Mouse (Mus musculus) midbrain, embryonic 10.5 days (tissue): Measurements from ENCODE around the gene Dedd. TPM values are rescaled to one million over a fixed set of nuclear protein-coding genes. Genes with fewer than 3 reads are reported as not detected.
"Not testable (repeated sequence)": the region's sequence is repeated elsewhere in the genome, so short reads cannot be mapped to it uniquely, and the experiment has no call there.

ENCODE experiments used
- DNase-seq: peaks from one replicate; pipeline ENCODE4 v3.0.0-alpha.2; 2017; ENCODE audit warnings: low spot score
- H3K27ac ChIP-seq: fragments of 300-500 bp; sonication (generic); replicated peaks from 2 replicates; pipeline ENCODE4 v1.5.1; 2016; ENCODE audit warnings: mild to moderate bottlenecking
- H3K27me3 ChIP-seq: fragments of 300-500 bp; sonication (generic); 2 replicates; pipeline ENCODE4 v1.6.1; 2016; ENCODE audit warnings: low read depth, mild to moderate bottlenecking; ENCODE audit not compliant: poor library complexity, severe bottlenecking
- H3K36me3 ChIP-seq: fragments of 300-500 bp; sonication (generic); 2 replicates; pipeline ENCODE4 v1.6.1; 2016; ENCODE audit warnings: mild to moderate bottlenecking, moderate library complexity
- H3K4me1 ChIP-seq: fragments of 300-500 bp; sonication (generic); 2 replicates; pipeline ENCODE4 v1.6.1; 2016
- H3K4me3 ChIP-seq: fragments of 300-500 bp; sonication (generic); 2 replicates; pipeline ENCODE4 v1.5.1; 2016; ENCODE audit warnings: mild to moderate bottlenecking, moderate library complexity
- H3K9me3 ChIP-seq: fragments of 300-500 bp; sonication (generic); replicated peaks from 2 replicates; pipeline ENCODE4 v1.6.1; 2016; ENCODE audit warnings: mild to moderate bottlenecking
- WGBS: fragments of 180-500 bp; shearing (Covaris S2); methylation state at CpG from one replicate; pipeline ENCODE4 v1.1.7; 2016; 5-methylcytosine and 5-hydroxymethylcytosine counted together
- polyA plus RNA-seq: library from polyadenylated mRNA; unstranded; fragments of >200 nt; fragmentation: Nextera tagmentation; extraction: Ambion mirVana; gene quantifications from 2 replicates; pipeline ENCODE4 v1.2.1, GENCODE M21; 2016

Gene Dedd
- polyA plus RNA-seq, 1 experiment from 2014 or later: 48.9 TPM

- under 1% methylated on average over 49 of the region's 49 CpGs for WGBS
These were observed 41.5 kb upstream of the Dedd start, which contains the start of gene Usp21 for GRCm38 (mm10) chr1:171287136-171288081. Usp21 (minus strand) TSS chr1:171287991.

GRCm38 (mm10) chr1:171288328-171288727 lies 40.6 kb upstream of the Dedd start:
- 70% methylated on average over 4 of the region's 4 CpGs for WGBS
- peak overlapping the region; percentile 98 for H3K4me3 ChIP-seq

More at GRCm38 (mm10) chr1:171287136-171288081, 41.5 kb upstream of the Dedd start, which contains the start of gene Usp21:
- H3K4me1 ChIP-seq: peaks cover 32% of the 10 kb centered on the region
- peaks cover 64% of the 10 kb centered on the region for H3K36me3 ChIP-seq
- H3K9me3 ChIP-seq: no peaks in the 10 kb centered on the region
- peak; percentile 95 for DNase-seq
- peak within 1 kb of the TSS; percentile 100 for H3K27ac ChIP-seq
- H3K27me3 ChIP-seq: no peaks in the 10 kb centered on the region
- H3K4me3 ChIP-seq: peak within 1 kb of the TSS; percentile 98

GRCm38 (mm10) chr1:171293351-171293750 lies 35.6 kb upstream of the Dedd start:
- H3K4me3 ChIP-seq: peak overlapping the region; percentile 72
- peaks cover 19% of the 10 kb centered on the region for H3K36me3 ChIP-seq
- H3K9me3 ChIP-seq: no peaks in the 10 kb centered on the region
- no peak for DNase-seq
- peaks cover 15% of the 10 kb centered on the region for H3K4me1 ChIP-seq
- H3K27me3 ChIP-seq: peaks cover 30% of the 10 kb centered on the region
- 95% methylated on average over 3 of the region's 3 CpGs for WGBS
- H3K27ac ChIP-seq: no peak overlapping the region

More at GRCm38 (mm10) chr1:171288328-171288727, 40.6 kb upstream of the Dedd start:
- H3K9me3 ChIP-seq: no peaks in the 10 kb centered on the region
- H3K4me1 ChIP-seq: peaks cover 35% of the 10 kb centered on the region
- peak overlapping the region; percentile 100 for H3K27ac ChIP-seq
- no peak for DNase-seq
- no peaks in the 10 kb centered on the region for H3K27me3 ChIP-seq
- H3K36me3 ChIP-seq: peaks cover 55% of the 10 kb centered on the region

- Histone ChIP-seq H3K36me3 (peaks cover 14% of the 10 kb centered on the region), H3K27me3 (peaks cover 33% of the 10 kb centered on the region), H3K27ac (peak overlapping the region; percentile 98), H3K9me3 (no peaks in the 10 kb centered on the region), H3K4me1 (peaks cover 10% of the 10 kb centered on the region), H3K4me3 (peak overlapping the region; percentile 72)
- no peak for DNase-seq
- 57% methylated on average over 5 of the region's 5 CpGs for WGBS
These were observed 35.0 kb upstream of the Dedd start for GRCm38 (mm10) chr1:171293906-171294297.

- Histone ChIP-seq H3K27me3 (peaks cover 33% of the 10 kb centered on the region), H3K9me3 (no peaks in the 10 kb centered on the region), H3K4me1 (peaks cover 10% of the 10 kb centered on the region), H3K36me3 (peaks cover 8% of the 10 kb centered on the region), H3K27ac (peak within 1 kb of the TSS; percentile 98), H3K4me3 (peak within 1 kb of the TSS; percentile 72)
- DNase-seq: peak; percentile 85
- under 1% methylated on average over 42 of the region's 42 CpGs for WGBS
These were observed 34.5 kb upstream of the Dedd start, which contains the start of gene Ufc1 for GRCm38 (mm10) chr1:171294298-171295062. Ufc1 (minus strand) TSS chr1:171295024.

- Histone ChIP-seq H3K4me1 (peaks cover 10% of the 10 kb centered on the region), H3K27ac (peak overlapping the region; percentile 98), H3K36me3 (peaks cover 2% of the 10 kb centered on the region), H3K4me3 (peak overlapping the region; percentile 72), H3K27me3 (peaks cover 33% of the 10 kb centered on the region), H3K9me3 (no peaks in the 10 kb centered on the region)
- WGBS: 19% methylated on average over 3 of the region's 3 CpGs
- DNase-seq: no peak
These were observed 33.9 kb upstream of the Dedd start for GRCm38 (mm10) chr1:171295063-171295402.

GRCm38 (mm10) chr1:171298226-171298625 lies 30.7 kb upstream of the Dedd start:
- Histone ChIP-seq H3K27ac (no peak overlapping the region), H3K4me3 (no peak overlapping the region), H3K9me3 (no peaks in the 10 kb centered on the region), H3K27me3 (peaks cover 33% of the 10 kb centered on the region), H3K4me1 (peaks cover 8% of the 10 kb centered on the region), H3K36me3 (no peaks in the 10 kb centered on the region)
- no peak for DNase-seq
- WGBS: 79% methylated on average over 3 of the region's 3 CpGs

GRCm38 (mm10) chr1:171306157-171306556 lies 22.8 kb upstream of the Dedd start:
- H3K4me1 ChIP-seq, H3K27ac ChIP-seq, H3K4me3 ChIP-seq, H3K27me3 ChIP-seq, H3K9me3 ChIP-seq, DNase-seq, H3K36me3 ChIP-seq: not testable (repeated sequence)
- 70% methylated on average over 5 of the region's 5 CpGs for WGBS

GRCm38 (mm10) chr1:171309321-171309720 lies 19.6 kb upstream of the Dedd start:
- DNase-seq: no peak
- Histone ChIP-seq H3K36me3 (no peaks in the 10 kb centered on the region), H3K4me3 (no peak overlapping the region), H3K4me1 (no peaks in the 10 kb centered on the region), H3K9me3 (no peaks in the 10 kb centered on the region), H3K27me3 (no peaks in the 10 kb centered on the region), H3K27ac (no peak overlapping the region)
- 83% methylated on average over 2 of the region's 2 CpGs for WGBS

GRCm38 (mm10) chr1:171319748-171320147 lies 9.2 kb upstream of the Dedd start:
- Histone ChIP-seq H3K27me3 (no peaks in the 10 kb centered on the region), H3K9me3 (no peaks in the 10 kb centered on the region; the same call in 1 of the 2 replicates), H3K36me3 (peaks cover under 1% of the 10 kb centered on the region; the same call in 1 of the 2 replicates), H3K4me3 (no peak overlapping the region), H3K27ac (no peak overlapping the region), H3K4me1 (peaks cover 6% of the 10 kb centered on the region; the same call in 1 of the 2 replicates)
- DNase-seq: no peak
- WGBS: 11% methylated on average over 7 of the region's 7 CpGs

- 7% methylated on average over 5 of the region's 5 CpGs for WGBS
- H3K36me3 ChIP-seq: peaks cover 4% of the 10 kb centered on the region; the same call in 1 of the 2 replicates
- peaks cover 6% of the 10 kb centered on the region; the same call in 1 of the 2 replicates for H3K4me1 ChIP-seq
- no peaks in the 10 kb centered on the region for H3K27me3 ChIP-seq
- no peak for DNase-seq
- no peaks in the 10 kb centered on the region; the same call in 1 of the 2 replicates for H3K9me3 ChIP-seq
- no peak overlapping the region for H3K4me3 ChIP-seq
- H3K27ac ChIP-seq: no peak overlapping the region
These were observed 8.8 kb upstream of the Dedd start for GRCm38 (mm10) chr1:171320151-171320550.

GRCm38 (mm10) chr1:171321415-171321814 lies 7.5 kb upstream of the Dedd start:
- H3K27me3 ChIP-seq: no peaks in the 10 kb centered on the region
- peaks cover 4% of the 10 kb centered on the region; the same call in 1 of the 2 replicates for H3K36me3 ChIP-seq
- H3K9me3 ChIP-seq: no peaks in the 10 kb centered on the region
- no peak overlapping the region for H3K4me3 ChIP-seq
- H3K4me1 ChIP-seq: peaks cover 6% of the 10 kb centered on the region; the same call in 1 of the 2 replicates
- H3K27ac ChIP-seq: no peak overlapping the region
- no peak for DNase-seq
